Mouse (Mus musculus) layer of hippocampus, adult 2 months (tissue): ENCODE data around the gene Slc44a5. TPM values are rescaled to one million over a fixed set of nuclear protein-coding genes. Genes with fewer than 3 reads are reported as not detected.
A peak's percentile ranks its signal among the peaks of the same experiment; 100 is the strongest.

ENCODE experiments used
- DNase-seq, 2 experiments: peaks; one replicate each; pipeline ENCODE4 v3.0.0; 2022; ENCODE audit warnings: low spot score in 2 of 2
- H3K27ac ChIP-seq: fragments of 200-600 bp; 2 replicates; pipeline ENCODE4 v1.8.1; 2022
- H3K4me3 ChIP-seq: fragments of 200-600 bp; 2 replicates; pipeline ENCODE4 v1.8.1; 2022; ENCODE audit warnings: mild to moderate bottlenecking
- CTCF ChIP-seq: fragments of 200-600 bp; conservative IDR thresholded peaks from 2 replicates; pipeline ENCODE4 v1.8.1; 2022; ENCODE audit warnings: antibody characterized with exemption, mild to moderate bottlenecking, moderate library complexity
- total RNA-seq, 2 experiments: library from RNA; stranded (reverse); gene quantifications; 2 replicates each; pipeline ENCODE4 v1.2.3; 2021

Gene Slc44a5
- total RNA-seq, 2 experiments from 2014 or later: 52.6 to 57.5 TPM

GRCm38 (mm10) chr3:154089996-154090395, 116.8 kb downstream of the Slc44a5 start:
- Histone ChIP-seq H3K27ac (no peak overlapping the region), H3K4me3 (no peak overlapping the region)
- DNase-seq: no peak
- TF ChIP-seq CTCF: no peak

DNA sequence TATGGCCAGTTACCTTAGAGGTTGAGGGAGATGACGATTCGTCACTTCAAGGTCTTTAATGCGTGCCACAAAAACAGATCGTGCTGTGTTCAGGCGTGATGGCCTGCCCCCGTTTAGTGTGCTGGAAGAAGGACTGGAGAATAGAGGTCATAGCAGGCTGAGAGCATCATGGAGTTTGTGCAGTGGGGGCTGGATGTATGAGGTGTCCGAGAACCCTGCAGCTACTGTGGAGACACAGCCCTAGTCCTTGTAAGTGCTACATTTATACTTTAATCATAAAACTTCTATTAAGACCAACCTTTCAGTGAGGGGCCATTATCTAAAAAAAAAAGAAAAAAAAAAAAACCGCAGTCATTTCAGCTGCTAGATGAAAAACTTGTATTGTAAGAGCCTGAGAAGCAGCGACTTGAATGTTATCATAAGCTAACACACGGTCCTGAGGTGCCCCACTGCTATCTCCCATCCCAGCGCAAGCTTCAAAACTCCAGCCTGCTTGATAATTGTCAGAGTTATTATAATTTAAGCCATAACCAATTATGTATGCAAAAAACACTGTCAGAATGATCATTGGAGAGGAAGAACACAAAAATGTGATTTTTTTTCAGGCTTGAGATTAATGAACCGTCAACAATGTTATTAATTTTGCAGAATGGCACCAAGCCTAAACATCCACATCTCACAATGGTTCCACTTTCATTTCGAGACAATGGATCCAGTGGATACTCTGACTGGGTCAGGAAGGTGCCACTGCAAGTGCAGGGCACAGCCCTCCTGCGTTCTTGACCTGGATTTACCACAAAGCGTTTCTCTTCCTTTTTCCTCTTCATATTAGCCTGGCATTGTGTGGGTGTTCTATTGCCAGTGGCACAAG, 118.5 kb downstream of the Slc44a5 start:
- no peak overlapping the region; the same call in 1 of the 2 replicates for H3K27ac ChIP-seq
- DNase-seq: no peak
- H3K4me3 ChIP-seq: peak overlapping the region; percentile 4; the same call in 1 of the 2 replicates
- no peak for TF ChIP-seq CTCF

DNA sequence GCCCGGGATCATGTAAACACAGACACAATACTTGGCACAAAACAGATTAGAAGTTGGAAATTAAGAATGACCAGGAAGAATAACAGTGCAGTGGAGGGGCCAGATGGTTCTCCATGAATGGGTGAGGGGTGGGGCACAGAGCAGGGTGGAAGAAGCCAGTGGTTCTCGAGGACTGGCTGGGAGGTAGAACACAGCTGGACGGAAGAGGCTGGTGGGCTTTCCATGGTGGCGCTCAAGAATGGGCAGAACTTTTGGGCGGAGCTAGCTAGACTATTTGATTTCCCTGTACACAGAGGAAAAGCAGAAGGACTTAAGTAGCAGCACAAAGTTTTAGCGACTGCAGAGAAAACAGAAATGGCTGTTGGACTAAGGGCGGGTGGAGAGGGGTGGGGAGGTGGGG, 119.2 kb downstream of the Slc44a5 start:
- no peak for DNase-seq
- H3K27ac ChIP-seq: no peak overlapping the region; the same call in 1 of the 2 replicates
- no peak for TF ChIP-seq CTCF
- no peak overlapping the region for H3K4me3 ChIP-seq

DNA sequence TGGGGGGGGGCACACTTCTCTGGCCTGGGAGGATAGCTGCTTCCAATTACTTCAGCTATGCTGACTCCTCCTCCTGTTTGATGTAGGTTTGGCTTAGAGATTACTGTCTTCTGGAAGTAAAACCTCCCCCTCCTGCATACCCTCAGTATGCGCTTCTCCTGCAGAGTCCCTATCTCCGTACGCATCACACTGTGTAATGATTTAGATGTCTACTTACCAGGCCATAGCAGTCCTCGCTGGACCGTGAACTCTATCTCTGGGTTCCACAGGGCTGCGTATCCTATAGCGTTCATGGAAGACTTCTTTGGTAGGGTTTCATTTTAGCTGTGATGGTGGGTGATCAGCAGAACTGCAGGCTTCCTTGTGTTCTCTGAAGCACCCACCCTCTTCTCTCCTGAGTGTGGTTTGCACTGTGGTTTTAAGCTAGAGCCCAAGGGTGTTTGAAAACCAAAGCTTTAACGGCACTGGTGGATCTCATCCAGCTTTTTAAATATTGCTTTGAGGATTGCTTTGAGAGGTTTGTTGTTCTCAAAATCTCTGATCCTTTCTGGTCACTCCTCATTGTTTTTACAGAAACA, 120.6 kb downstream of the Slc44a5 start:
- no peak overlapping the region for H3K4me3 ChIP-seq
- no peak for TF ChIP-seq CTCF
- DNase-seq: no peak
- H3K27ac ChIP-seq: no peak overlapping the region

DNA sequence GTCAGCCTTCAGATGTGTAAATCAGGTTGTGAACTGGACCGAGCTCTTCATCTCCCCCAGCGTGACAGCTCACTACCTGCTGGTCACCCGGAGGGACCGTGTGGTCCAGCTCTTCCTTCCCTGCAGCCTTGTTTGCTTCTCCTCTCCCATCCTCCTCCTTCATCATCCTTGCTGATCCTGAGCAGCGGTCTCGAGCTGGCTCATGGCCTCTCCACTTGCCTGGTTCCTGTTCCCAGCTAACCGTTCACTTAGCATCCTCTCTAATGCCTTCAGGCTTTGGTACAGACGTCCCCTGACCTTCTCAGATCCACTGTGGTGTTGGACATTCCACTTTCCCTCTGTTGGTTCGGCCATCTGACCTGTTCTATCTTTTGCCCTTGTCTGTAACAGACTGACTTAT, 128.4 kb downstream of the Slc44a5 start:
- no peak for DNase-seq
- no peak for TF ChIP-seq CTCF
- no peak overlapping the region for H3K27ac ChIP-seq
- no peak overlapping the region for H3K4me3 ChIP-seq

DNA sequence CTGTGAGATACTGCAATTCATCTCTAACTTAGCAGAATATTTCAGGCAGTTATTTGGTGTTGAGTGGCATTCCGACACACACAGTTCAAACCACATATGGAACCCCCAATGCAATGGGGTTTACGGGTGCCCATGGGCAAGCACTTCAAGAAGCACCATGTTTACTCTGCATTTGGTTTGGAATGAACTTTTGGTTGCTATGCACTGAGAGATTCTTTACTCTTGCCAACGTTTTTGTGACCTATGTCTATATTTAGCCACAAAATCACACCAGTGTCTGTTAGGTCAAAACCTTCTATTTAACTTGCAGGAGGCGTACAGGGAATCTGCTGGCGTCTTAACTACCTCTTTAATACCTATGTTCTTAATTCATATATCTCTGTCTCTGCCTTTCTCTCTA, 137.3 kb downstream of the Slc44a5 start:
- no peak for DNase-seq
- Histone ChIP-seq H3K4me3 (no peak overlapping the region), H3K27ac (no peak overlapping the region)
- TF ChIP-seq CTCF: no peak

DNA sequence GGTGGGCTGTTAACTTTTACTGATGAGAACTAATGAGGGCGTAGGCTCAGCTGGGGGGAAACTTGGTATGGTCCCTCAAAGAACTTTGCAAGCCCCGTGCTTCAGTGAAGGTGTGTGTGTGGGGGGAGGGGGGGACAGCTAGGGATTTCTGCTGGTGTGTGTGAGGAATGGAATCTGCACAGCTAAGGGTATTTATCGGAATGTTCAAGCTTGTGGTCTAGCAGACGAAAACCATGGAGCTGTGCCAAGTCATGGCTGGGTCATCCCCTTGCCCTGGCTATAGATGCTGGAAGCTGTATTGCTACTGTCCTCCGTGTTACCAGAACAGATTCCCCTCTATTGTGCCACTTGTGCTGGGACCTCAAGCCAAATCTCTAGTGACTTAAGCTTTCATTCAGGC, 138.0 kb downstream of the Slc44a5 start:
- Histone ChIP-seq H3K4me3 (no peak overlapping the region), H3K27ac (no peak overlapping the region)
- no peak for TF ChIP-seq CTCF
- DNase-seq: no peak

- DNase-seq: no peak
- no peak for TF ChIP-seq CTCF
- no peak overlapping the region for H3K27ac ChIP-seq
- no peak overlapping the region for H3K4me3 ChIP-seq
Measured at GRCm38 (mm10) chr3:154114991-154115390, 141.8 kb downstream of the Slc44a5 start.

GRCm38 (mm10) chr3:154115478-154115877, 142.2 kb downstream of the Slc44a5 start:
- H3K27ac ChIP-seq: no peak overlapping the region
- no peak overlapping the region for H3K4me3 ChIP-seq
- DNase-seq: no peak
- no peak for TF ChIP-seq CTCF

DNA sequence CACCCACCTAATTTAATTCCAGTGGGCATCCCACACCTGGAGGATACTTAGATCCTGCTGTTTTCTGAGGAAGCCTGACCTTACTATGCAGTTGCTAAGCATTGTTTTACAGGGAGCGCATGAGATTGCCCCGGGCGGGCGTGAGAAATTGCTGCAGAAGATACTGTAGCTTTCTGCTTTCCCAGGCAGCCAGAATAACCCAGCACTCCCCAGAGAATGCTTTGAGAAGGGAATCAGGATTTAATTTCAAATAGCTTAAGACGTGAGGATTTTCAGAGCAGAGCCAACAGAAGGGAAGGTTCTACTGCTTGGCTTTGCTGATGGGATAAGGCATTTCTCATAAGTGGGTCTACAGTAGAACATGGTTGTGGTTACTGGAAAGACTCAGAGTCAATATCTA, 142.8 kb downstream of the Slc44a5 start:
- TF ChIP-seq CTCF: no peak
- no peak for DNase-seq
- no peak overlapping the region for H3K27ac ChIP-seq
- no peak overlapping the region for H3K4me3 ChIP-seq

- Histone ChIP-seq H3K4me3 (no peak overlapping the region), H3K27ac (peak overlapping the region; percentile 51)
- no peak for TF ChIP-seq CTCF
- DNase-seq: peak in 1 of 2 experiments; percentile 28
Measured at GRCm38 (mm10) chr3:154118992-154119603, 145.9 kb downstream of the Slc44a5 start.

- no peak for TF ChIP-seq CTCF
- no peak overlapping the region for H3K27ac ChIP-seq
- no peak overlapping the region for H3K4me3 ChIP-seq
- DNase-seq: no peak
Measured at GRCm38 (mm10) chr3:154122531-154122930, 149.3 kb downstream of the Slc44a5 start.

- Histone ChIP-seq H3K27ac (no peak overlapping the region), H3K4me3 (no peak overlapping the region)
- no peak for TF ChIP-seq CTCF
- no peak for DNase-seq
Measured at GRCm38 (mm10) chr3:154124890-154125575, 151.8 kb downstream of the Slc44a5 start.
